9 mouse cellular contexts compared by ENCODE assay signal in genomic region chr12:72461191-72461893, GRCm38 (mm10). TPM values are rescaled to one million over a fixed set of nuclear protein-coding genes. Genes with fewer than 3 reads are reported as not detected.
DNase-seq lines count a peak whose midpoint lies in the region; ATAC-seq lines count a peak whose summit lies in the region.
"Had no signal": no experiment of that assay in that cellular context is flagged by ENCODE, and none has a peak within 500 bp of the region (broad histone marks: within the 10 kb centered on the region; RNA-seq: fewer than 3 reads in every experiment).

No protein-coding gene starts in this region.

- H3K4me3 ChIP-seq in hindbrain, embryonic 14.5 days (replicated peaks; ENCODE audit: low read length): no peak overlapping the region
- no peak overlapping the region for H3K4me3 ChIP-seq in midbrain, embryonic 15.5 days

- ATAC-seq in hindbrain, embryonic 14.5 days (ENCODE audit: low FRiP score): 0 out of 2 replicates have a peak, but pooled peaks have one; percentile 21
- ATAC-seq in midbrain, embryonic 15.5 days (replicated peaks): 0 out of 2 replicates have a peak, but pooled peaks have one; percentile 58

- intact Hi-C loops in heart, postnatal 25 days (cut with DNase I): loop anchor here (2.0 to 5.0 kb wide), 2 partner anchors 193 to 516 kb away; no protein-coding TSS in a partner anchor
- intact Hi-C loops in left cerebral cortex, postnatal 10 days (cut with DNase I): loop anchor here (2.0 to 10.0 kb wide), 3 partner anchors 193 to 513 kb away; no protein-coding TSS in a partner anchor

- WGBS in hindbrain, embryonic 14.5 days: 56% methylated on average over 11 of the region's 11 CpGs
- 56% methylated on average over 11 of the region's 11 CpGs for WGBS in midbrain, embryonic 15.5 days

- H3K36me3 ChIP-seq in hindbrain, embryonic 14.5 days (replicated peaks; ENCODE audit: control insufficient read depth, insufficient read depth): no peaks in the 10 kb centered on the region
- H3K36me3 ChIP-seq in midbrain, embryonic 15.5 days (replicated peaks): no peaks in the 10 kb centered on the region

- no peaks in the 10 kb centered on the region for H3K27me3 ChIP-seq in hindbrain, embryonic 14.5 days (ENCODE audit: control insufficient read depth, insufficient read depth, low read length)
- H3K27me3 ChIP-seq in midbrain, embryonic 15.5 days (replicated peaks): no peaks in the 10 kb centered on the region

- H3K9me3 ChIP-seq in hindbrain, embryonic 14.5 days (ENCODE audit: control insufficient read depth, low read length): no peaks in the 10 kb centered on the region
- H3K9me3 ChIP-seq in midbrain, embryonic 15.5 days: no peaks in the 10 kb centered on the region

- peak; percentile 10 to 27 for DNase-seq in heart, adult 18-20 months
- DNase-seq in heart, postnatal 25 days (ENCODE audit: low spot score): no peak
- DNase-seq in 416B (ENCODE audit: low read depth): peak; percentile 85
- DNase-seq in brain, adult 2 months (ENCODE audit: low read depth, low spot score): peak; percentile 63
- peak; percentile 68 for DNase-seq in hindbrain, embryonic 14.5 days (ENCODE audit: low spot score)
- DNase-seq in spleen, postnatal 14 days (ENCODE audit: low spot score in 2 of 2): no peak
- no peak for DNase-seq in left cerebral cortex, postnatal 10 days (ENCODE audit: extremely low spot score in 1 of 2, low spot score in 2 of 2)

- H3K27ac ChIP-seq in hindbrain, embryonic 14.5 days: no peak overlapping the region
- no peak overlapping the region for H3K27ac ChIP-seq in midbrain, embryonic 15.5 days
- H3K27ac ChIP-seq: macrophage had no signal

- H3K9ac ChIP-seq in hindbrain, embryonic 14.5 days: no peak overlapping the region
- H3K9ac ChIP-seq in midbrain, embryonic 15.5 days: no peak overlapping the region

- no peaks in the 10 kb centered on the region for H3K4me1 ChIP-seq in hindbrain, embryonic 14.5 days (replicated peaks; ENCODE audit: control insufficient read depth, insufficient read depth, low read length)
- H3K4me1 ChIP-seq in midbrain, embryonic 15.5 days: no peaks in the 10 kb centered on the region

- peak overlapping the region; percentile 4; the same call in 1 of the 2 replicates for H3K4me2 ChIP-seq in hindbrain, embryonic 14.5 days (replicated peaks)
- no peak overlapping the region for H3K4me2 ChIP-seq in midbrain, embryonic 15.5 days

RNA-seq across cellular contexts. Expression of gene Lrrc9, which starts 19.7 kb away (rescaled TPM):
- total RNA-seq in heart, adult 18-20 months (2021): under 1 TPM; 0.08 to 0.47 TPM
- total RNA-seq in heart, postnatal 25 days (2021): under 1 TPM; 0.05 to 0.17 TPM
- polyA plus RNA-seq in hindbrain, embryonic 14.5 days (2014; fragmentation: Nextera tagmentation; extraction: Ambion mirVana): 4.2 and 4.5 TPM in 2 replicates
- polyA plus RNA-seq in midbrain, embryonic 15.5 days (2015; fragmentation: Nextera tagmentation; extraction: Ambion mirVana): 4.0 and 4.3 TPM in 2 replicates
- 1 to 10 TPM; 1.9 to 2.4 TPM for total RNA-seq in left cerebral cortex, postnatal 10 days (2021)

RNA-seq across cellular contexts. Expression of gene Rtn1, which starts 52.5 kb away (rescaled TPM):
- total RNA-seq in heart, adult 18-20 months (2021): 1 to 10 TPM; 2.8 to 4.6 TPM
- total RNA-seq in heart, postnatal 25 days (2021): 1 to 10 TPM; 3.1 to 5.3 TPM
- 2,853 and 2,859 TPM in 2 replicates for polyA plus RNA-seq in hindbrain, embryonic 14.5 days (2014; fragmentation: Nextera tagmentation; extraction: Ambion mirVana)
- 3,115 and 3,141 TPM in 2 replicates for polyA plus RNA-seq in midbrain, embryonic 15.5 days (2015; fragmentation: Nextera tagmentation; extraction: Ambion mirVana)
- total RNA-seq in left cerebral cortex, postnatal 10 days (2021): 1,000 to 10,000 TPM; 1,828 to 1,865 TPM

Comparison
In these comparisons a context has a peak if more than half of its experiments do, and no peak if none do; other contexts are left out.
1. DNase-seq: peak in heart, adult 18-20 months (2 of 2), 416B (single experiment), brain, adult 2 months (single experiment) and hindbrain, embryonic 14.5 days (single experiment); none in heart, postnatal 25 days (single experiment), spleen, postnatal 14 days (0 of 2) and left cerebral cortex, postnatal 10 days (0 of 2).
2. RNA of gene Rtn1, which starts 52.5 kb away (total RNA-seq): 1,828 to 1,865 TPM in left cerebral cortex, postnatal 10 days; 3.1 to 5.3 TPM in heart, postnatal 25 days and 2.8 to 4.6 TPM in heart, adult 18-20 months; every median in the first group is over 100 times any median in the second.